Mouse (Mus musculus) thymus, postnatal 10 days (tissue): ENCODE data around the gene Tlcd1.

Source experiments
- DNase-seq, 2 experiments: peaks; one replicate each; pipeline ENCODE4 v3.0.0; 2021; ENCODE audit warnings: low spot score in 2 of 2

Gene Tlcd1

DNA sequence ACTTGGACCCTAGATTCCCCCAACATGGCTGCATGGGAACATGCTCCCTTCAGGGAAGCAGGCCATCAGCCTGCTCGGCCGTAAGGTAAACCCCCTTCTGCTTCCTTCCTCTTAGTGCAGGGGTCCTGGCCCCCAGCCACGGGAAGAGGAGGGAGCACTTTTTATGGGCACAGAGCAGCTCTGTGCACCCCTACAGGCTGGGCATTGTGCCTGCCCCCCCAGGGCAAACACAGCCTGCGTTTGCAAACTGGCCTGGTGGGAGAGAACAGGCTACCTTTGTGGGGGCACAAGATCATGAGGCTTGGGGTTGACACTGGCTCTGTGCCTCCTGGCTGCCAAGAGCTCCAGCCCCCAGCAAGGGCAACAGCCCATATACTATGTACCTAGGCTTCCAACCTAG is 14.5 kb upstream of the Tlcd1 start:
- DNase-seq, result no peak

DNA sequence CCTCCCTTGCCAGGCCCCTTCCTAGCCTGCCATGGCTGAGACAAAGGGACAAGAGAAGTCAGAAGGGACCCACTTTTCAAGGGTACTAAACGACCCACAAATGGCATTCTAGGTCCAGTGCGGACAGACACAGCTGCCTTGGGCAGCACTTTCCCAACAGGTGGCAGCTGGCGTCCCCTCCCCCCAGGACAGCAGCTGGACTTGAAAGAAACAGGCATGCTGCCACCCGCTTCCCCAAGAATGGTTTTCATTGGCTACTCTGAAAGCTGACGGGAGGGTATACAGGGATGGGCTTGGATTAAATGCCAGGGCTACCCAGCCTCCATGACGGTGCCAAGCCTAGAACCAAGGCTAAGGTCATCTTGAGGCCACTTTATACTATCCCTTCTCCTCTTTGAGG is 14.0 kb upstream of the Tlcd1 start:
- DNase-seq, result no peak

DNA sequence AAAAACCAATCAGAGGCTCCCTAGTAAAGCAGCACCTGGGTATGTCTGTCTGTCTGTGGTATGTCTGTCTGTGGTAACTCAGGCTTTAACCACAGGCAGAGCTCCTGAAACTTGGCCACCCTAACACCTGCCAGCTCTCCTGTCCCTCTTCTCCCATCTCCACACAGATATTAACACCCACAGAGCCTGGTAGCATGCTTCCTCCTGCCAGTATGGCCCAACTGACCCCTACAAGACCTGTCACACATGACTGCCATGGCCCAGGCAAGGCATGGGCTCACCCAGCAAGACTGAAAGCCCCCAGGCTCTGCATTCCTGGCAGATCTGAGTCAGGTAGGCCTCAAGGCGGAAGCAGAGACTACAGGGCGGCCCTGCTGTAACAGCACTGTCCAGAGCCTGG is 13.5 kb upstream of the Tlcd1 start:
- DNase-seq, result no peak

DNA sequence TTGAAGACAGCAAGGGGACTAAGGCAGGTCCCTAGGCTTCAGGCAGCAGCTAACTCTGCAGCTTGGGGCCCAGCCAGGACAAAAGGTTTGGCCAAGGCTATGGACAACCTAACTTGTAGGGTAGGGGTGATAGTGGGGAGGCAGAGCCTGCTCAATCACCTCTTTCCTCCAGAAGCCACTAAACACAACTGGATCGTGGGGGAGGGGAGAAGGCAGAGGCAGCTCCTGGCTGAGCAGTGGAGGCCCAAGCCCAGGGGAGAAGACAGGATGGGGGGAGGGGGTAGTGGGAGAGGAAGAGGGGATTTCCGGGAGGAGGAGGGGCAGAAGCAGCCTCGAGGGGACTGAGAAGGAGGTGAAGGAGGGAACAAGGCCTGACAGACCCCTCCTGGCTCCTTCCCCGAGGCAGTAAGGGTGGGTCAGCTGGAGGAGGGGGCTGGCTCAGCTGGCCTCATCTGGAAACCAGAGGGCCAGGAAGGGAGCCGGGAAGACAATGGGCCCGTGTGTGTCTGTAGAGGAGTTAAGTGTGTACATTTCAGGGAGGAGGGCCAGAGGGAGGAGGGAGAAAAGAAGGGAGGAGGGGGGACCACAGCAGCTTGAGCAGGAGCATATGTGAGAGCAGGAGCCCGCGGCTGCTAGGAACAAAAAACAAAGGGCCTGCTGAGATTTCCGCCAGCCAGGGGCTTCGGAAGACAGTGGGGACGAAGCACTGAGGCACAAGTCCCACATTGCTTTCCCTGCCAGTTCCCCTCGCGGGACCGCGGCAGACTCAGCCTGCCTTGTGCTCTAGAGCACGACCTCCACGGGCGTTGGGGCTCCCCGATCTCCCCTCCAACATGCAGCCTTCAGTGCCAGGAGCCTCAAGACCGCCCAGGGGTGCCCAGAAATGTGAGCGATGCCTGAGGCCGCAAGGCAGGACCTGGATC is 12.6 kb upstream of the Tlcd1 start:
- peak; percentile 74 to 79 for DNase-seq

DNA sequence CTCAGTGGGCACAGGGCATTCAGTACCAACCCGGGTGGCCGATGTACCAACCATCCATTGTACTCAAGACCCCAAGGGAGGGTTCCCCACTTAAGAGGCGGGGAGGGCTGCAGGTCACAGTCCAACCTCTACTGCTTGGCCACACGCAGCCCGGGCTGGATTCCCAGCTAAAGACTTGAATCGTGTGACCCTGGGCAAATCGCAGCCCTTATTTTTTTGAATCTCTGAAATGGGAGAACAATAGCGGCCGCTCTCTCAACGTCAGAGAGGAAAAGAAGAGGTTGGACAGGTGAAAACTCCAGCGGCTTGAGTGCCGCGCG is 11.9 kb upstream of the Tlcd1 start:
- DNase-seq, result no peak

DNA sequence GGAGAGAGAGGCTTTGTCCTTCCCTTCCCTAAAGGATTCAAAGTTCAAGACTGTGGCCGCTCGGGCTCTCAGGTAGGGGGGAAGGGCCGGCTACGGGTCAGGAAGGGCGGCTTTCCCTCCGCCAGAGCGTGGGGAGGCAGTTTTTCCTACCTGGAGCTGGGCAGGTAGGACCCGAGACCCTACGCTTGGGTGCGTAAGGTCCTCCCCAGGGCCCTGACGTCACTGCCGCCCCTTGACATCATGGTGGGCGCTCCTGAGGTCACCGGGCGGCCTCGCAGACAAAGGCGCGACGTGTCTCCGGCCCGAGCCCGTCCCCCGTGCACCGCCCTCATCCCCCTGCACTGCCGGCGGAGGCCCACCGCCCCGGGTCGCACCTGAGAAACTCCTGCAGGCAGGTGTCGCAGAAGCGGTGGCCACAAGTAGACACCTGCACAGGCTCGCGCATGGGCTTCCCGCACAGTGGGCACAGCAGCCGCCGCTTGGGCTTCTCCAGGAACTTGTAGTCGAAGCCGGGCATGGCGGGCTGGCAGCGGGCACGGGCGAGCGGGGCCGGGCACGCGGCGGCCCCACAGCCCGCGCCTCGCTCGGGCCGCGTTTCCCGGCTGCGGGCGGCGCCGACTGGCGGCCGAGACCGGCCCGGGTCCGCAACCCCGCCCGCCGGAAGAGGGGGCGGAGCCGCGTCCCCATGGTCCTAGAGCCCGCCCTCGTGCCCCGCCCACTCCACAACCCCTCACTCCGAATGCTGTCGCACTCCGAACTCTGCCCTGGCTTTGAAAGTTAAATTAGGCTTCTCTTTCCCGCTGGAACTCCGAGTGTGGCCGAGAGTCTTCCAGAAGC is 11.4 kb upstream of the Tlcd1 start, which contains the start of gene Traf4:
TSS of gene Traf4 (minus strand) at position 666 of the 837 bp plus-strand sequence.
- DNase-seq, result peak; percentile 75 to 88

DNA sequence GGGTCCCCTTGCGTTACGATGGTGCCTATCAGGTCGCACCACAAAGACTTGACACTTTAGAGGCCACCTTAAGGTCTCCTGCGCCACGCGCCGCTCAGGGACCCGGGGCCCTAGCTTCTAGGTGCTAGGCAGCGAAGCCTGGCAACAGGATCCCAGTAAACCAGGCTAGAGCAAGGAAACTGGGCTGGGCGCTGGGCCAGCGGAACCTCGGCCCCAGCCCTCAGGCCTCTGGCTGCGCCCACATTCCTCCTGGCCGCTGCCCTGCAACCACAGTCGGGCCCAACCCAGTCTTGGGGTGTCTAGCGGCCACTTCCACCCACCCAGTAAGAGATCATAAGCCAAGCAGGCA is 10.8 kb upstream of the Tlcd1 start:
- DNase-seq, result no peak

DNA sequence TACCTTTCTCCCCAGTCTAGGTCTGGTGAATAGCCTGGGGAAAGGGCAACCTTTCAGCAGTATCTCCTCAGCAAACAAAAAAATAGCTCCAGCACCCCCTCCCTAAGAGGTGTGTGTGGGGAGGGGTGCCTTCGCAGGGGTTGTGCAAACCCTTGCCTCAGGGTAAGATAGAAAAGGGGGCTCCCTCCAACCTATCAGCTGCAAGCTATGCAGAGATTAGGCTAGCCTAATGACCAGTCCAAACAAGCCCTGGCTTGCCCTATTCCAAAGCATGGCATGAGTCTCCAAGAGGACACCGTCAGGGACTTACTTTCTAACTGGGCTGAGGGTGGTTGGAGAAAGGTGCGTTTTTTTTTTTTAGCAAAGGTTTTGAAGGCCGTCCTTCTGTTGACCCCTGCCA is 10.3 kb upstream of the Tlcd1 start:
- no peak for DNase-seq

DNA sequence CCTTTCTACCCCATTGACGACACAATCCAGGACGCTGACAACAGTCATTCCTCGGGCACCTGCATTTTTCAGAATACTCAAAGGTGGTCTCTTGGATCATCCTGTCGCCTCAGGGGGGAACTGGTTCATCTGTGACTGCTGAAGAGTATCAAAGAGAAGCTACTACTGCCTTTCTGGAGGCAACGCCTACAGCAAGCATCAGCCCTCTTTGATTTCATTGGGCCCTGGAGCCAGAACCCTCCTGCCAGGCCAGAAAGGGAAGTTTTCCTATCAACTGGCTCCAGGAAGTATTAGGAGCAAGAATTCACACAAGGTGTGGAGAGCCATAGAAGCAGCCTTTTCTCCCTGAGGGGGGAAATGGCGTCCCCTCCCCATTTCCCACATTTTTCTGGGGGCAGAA is 9.9 kb upstream of the Tlcd1 start:
- no peak for DNase-seq

DNA sequence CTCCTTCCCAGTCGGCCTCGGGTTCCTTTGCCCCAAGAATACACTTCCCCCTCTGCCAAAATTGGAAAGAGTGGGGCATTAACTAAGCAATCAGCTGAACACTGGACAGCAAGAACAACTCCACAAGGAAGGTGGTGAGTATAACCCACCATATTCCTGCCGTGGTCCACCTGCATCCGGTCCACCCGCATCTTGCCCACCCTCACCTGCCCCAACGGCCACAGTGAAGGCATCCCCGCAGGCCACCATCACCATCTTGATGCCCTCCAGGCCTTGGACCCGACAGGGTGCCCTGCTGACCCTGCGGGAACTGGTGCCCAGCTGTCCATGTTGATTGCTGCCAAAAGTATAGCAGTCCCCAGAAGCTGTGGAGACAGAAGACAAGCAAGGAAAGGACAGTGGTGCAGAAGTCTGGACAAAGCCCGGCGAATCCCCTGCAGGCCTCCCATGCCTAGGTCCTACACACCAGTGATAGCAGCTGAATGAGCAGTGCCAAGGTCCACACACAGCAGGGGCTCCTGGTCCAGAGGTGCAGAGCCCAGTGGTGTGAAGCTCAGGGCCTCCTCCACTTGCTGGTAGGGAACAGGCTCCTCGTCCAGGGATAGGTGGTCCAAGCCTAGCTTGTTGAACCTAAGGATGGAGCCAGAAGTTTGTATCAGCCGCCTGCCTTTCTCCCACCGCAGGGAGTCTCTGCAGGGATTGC is 9.1 kb upstream of the Tlcd1 start:
- DNase-seq, result no peak

DNA sequence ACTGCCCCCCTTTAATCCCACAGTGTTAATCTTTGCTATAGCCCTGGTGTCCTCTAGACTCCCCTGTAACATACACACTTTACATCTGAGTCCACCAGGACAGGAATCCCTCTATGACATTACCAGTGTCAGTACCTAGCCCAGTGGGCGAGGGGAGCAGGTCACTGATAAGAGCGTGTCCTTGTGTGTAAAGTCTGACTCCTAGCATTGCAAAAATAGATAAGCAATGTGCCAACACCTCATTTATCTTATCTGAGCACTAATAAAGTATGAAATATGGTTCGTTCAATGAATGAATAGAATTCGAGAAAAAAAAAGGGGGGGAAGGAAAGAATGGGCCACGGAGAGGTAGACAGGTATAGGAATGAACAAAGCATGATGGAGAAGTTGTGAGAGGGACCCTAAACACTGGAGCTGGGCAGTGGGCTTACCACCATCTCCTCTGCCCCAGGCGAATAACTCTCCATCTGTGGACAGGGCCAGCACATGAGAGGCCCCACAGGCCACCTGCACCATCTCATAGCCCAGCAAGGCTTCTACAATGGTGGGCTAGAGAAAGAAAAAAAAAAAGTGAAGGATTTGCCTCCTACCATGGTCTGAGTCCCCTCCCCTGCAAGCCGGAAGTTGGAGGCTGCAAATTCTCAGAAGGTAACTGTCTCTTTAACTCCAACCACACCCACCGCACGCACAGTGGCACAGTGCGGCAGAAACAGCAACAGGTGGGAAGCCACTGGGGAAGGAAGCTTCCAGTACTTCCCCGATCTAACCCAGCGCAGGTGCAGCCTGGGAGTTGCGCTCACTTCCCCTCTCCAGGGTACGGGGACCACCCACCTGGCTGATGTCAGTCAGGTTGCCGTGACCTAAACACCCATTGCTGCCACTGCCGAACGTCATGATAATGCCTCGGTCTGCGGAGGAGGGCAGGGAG is 7.7 kb upstream of the Tlcd1 start:
- DNase-seq, result peak; percentile 71 to 74

DNA sequence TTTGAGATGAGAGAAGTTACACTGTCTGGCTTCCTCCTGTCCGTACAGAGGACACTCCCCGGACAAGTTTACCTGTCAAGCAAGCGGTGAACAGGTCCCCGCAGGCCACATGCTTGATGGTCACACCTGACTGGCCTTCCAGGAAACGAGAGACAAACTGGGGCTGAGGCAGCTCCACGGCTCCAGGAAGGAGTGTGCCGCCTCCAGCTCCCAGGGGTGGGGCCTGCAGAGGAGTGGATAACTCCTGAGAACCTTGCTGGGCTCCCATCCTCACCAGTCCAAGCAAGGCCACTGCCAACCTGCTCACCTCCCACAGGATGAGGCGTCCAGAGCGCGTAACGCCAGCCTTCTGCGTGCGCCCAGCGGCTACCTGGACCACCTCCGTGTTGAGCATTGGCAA is 6.2 kb upstream of the Tlcd1 start:
- no peak for DNase-seq

DNA sequence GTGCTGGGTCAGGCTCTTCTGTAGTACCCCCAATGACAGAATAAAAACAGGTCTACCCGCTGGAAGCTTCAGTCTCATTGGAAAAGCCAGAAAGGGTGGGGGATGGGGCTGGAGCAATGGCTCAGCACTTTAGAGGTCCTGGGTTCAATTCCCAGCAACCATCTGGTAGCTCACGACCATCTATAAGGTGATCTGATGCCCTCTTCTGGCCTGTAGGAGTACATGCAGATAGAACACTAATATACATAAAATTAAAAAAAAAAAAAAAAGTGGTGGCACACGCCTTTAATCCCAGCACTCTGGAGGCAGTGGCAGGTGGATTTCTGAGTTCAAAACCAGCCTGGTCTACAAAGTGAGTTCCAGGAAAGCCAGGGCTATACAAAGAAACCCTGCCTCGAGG is 5.2 kb upstream of the Tlcd1 start:
- no peak for DNase-seq

DNA sequence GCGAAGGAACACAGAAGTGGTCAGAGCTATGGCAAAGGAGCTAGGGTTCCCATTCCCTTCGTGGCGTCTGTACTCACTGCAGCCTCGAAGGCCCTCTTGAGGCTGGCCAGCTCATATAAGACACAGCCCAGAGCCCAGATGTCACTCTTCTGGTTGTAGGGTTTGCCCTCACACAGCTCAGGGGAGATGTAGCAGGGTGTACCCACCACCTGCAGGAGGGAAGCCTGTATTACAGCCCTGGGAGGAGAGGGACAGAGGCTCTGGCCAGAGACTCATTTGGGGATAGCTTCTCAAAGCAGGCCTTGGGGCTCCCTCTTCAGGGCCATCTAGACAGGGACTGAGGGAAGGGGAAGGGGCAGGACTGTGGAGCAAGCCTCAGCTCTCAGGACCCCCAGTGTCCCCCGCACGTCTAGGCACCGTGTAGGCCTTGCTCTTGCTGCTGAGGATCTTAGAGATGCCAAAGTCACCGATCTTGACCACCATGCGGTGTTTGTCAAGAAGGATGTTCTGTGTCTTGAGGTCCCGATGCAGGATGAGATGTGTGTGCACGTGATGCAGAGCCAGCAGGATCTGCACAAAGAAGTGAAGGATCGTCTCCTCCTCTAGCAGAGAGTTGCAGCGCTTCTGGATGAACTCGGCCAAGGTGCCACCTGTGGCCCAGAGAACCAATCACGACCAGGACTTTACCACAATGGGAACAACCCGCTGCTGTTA is 4.3 kb upstream of the Tlcd1 start:
- no peak for DNase-seq

DNA sequence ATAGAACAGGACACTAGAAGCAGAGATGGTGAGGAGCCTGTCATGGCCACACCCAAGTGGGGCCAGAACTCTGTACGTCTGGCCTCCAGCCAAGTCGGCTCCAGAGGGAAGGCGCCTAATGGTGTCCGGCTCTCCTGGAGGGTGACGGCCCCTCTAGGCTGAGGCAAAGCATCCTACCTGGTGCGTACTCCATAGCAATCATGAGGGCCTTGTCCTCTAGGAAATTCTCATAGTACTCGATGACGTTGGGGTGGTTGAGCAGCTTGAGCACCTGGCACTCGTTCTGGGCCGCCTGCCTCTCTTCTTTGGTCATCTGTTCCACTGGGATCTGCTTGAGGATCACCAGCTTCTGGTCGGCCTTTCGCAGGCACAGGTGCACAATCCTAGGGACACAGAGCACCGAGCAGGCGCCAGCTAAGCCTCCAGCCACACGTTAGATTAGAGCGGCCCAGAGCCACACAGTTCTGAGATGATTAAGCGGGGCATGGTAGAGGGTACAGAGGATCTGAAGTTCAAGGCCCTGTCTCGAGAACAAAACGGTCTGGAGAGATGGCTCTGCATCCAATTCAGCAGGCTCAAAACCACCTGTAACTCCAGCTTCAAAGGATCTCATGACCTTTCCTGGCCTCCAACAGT is 3.6 kb upstream of the Tlcd1 start:
- no peak for DNase-seq

DNA sequence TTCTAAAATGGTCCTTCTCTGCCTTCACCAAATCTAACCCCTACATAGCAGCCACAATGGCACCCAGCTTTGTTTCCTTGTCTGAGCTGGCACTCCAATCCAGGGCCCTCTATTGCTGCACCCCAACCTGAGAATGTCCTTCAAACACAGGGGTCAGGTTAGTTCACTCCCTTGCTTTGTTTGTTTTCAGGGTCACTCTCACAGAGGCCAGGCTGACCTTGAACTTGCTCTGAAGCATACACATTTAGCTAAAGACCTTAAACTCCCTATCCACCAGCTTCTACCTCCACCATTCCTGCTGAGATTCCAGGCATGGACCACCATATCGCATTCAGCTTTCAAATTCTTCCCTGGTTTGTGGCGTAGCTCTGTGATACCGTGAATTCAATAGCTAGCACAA is 2.0 kb upstream of the Tlcd1 start:
- DNase-seq, result no peak

DNA sequence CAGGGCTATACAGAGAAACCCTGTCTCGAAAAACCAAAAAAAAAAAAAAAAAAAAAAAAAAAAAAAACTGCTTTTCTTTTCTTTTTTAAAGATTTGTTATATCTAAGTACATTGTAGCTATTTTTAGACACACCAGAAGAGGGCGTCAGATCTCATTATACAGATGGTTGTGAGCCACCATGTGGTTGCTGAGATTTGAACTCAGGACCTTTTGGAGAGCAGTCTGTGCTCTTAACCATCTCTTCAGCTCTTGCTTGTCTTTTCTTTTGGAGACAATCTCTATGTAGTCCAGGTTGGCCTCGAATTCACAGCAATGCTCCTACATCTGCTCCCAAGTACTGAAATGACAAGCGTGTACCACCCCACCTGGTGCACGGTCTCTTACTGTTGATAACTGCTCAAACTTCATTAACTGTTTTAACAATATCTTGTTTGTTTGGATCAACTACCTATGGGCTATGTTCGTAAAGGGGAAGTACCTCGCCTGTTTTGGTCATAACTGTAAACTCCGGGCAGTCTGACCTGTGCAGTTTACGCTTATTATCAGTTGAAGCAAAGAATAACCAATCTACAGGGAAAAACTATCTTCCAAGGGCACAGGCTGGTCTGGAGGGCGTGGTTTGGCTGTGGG is 625 bp upstream of the Tlcd1 start:
- DNase-seq, result no peak

DNA sequence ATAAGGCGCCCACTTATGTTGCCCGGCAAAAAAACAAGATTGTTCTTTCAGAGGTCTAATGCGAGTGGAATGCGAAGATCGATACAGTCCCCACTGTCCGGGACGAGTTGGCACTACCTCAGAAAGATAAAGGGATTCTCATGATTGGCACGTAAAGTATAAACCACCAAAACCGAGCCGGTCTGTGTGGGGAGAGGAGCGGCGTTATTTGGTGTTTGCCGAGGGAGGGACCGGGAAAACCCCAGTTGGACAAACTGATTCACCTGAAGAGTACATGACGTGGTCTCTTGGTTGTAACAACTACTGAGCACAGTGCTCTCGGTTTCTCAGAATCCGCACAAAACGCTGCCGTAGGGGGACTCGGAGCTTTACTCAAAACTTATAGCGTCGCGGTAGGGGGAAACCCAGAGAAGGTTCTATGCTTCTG is 407 bp downstream of the Tlcd1 start:
- no peak for DNase-seq

DNA sequence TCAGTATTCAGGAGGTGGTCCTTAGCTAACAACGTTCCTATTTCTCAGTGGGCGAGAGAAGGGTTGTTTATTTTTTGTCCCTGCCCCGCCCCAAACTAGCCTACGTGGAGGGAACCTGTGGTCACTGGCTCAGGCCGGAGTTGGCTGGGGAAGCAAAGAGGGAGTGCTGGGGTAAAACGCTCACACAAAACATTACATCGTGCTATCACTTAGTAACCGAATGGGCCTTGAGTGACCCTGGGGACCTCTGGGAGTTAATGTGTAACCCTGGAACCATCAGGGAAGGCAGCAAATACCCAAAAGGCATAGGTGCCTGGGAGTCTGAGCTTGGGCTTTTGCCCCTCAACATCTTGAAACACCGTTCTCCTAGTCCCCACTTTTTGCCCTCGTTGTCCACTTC is 926 bp downstream of the Tlcd1 start:
- DNase-seq, result no peak
